Mouse (Mus musculus): ENCODE measurements around the gene Klhl20.
"Not testable (repeated sequence)": the region's sequence is repeated elsewhere in the genome, so short reads cannot be mapped to it uniquely, and the experiment has no call there.

The Klhl20 gene

GRCm38 (mm10) chr1:161130726-161131664, at the start of gene Klhl20:
Gene Klhl20 (minus strand): TSS chr1:161131511.
- peak; percentile 97 for DNase-seq (ENCODE audit: low read depth, low spot score)

DNA sequence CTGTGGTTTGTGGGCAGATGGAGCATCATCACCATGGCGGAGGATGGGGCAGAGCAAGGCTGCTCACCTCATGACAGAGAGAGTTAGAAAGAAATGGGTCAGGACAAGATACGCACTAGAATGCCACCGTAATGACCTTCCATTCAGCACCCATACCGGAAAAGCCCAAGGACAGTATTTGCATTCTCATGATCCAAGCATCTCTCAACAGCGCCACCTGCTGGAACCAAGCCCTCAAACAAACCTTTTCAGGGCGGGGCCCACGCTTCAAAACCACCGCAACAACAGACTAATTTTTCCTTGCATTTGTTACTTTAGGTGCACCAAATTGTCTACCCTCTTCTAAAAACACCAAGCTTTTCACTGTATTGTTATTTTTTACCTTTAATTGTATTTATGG, 49.4 kb upstream of the Klhl20 start:
- peak; percentile 71 for DNase-seq (ENCODE audit: low read depth, low spot score)

- DNase-seq (ENCODE audit: low read depth, low spot score) = no peak
Measured at GRCm38 (mm10) chr1:161170651-161171050, 39.3 kb upstream of the Klhl20 start.

DNA sequence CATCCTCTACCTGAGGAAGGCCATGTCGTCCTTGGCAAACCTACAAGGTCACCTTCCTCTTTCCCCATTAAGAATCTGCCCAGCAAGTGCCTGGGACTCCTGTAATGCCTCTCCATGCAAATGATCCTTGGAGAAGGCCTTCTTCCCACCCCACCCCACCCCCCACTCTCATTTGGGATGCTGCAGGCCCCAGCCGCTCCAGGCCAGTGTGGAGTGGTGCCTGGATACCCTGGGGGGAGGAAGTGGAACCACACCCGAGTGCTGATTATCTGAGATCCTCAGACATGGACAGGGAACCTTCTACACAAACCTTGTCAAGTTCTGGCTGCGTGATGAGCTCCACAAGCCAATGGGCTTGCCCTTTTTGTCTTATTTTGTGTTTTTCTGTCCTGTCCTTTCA, 29.0 kb upstream of the Klhl20 start:
- no peak for DNase-seq (ENCODE audit: low read depth, low spot score)

GRCm38 (mm10) chr1:161159214-161159613, 27.9 kb upstream of the Klhl20 start, which contains the start of gene Tex50:
Gene Tex50 (minus strand): TSS chr1:161159314.
- DNase-seq (ENCODE audit: low read depth, low spot score) = no peak

DNA sequence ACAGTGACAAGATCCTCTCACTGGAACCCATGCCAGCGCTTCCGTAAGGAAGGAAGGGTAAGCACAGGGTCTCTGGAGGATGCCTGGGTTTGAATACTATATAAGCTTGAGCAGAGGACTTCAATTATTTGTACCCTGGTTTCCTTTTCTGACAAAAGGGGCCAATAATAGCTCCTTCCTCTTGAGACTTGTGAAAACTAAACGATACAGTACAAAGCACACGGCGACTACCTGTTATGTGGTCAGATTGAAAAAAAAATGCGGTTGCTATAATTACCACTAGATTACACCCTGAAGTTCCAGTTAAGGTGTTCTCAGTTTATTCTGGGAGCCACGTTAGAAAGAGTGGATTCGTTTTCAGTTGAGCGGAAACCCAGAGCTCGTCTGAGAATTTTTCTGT, 25.2 kb upstream of the Klhl20 start:
- DNase-seq (ENCODE audit: low read depth, low spot score) = no peak

DNA sequence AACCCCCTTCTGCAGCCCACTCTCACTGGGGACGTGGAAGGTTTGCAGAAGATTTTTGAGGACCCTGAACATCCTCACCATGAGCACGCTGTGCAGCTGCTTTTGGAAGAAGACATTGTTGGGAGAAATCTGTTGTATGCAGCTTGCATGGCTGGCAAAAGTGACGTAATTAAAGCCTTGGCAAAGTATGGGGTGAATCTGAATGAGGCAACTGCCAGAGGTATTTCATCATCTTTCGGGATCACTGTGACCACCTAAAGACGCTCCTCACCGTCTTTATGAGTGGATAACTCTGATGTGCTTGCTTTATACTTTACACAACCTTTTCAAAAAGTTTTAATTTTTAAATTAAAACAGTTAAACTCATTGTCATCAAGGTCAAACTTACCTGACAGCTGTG, 19.8 kb upstream of the Klhl20 start:
- peak; percentile 36 for DNase-seq (ENCODE audit: low read depth, low spot score)

DNA sequence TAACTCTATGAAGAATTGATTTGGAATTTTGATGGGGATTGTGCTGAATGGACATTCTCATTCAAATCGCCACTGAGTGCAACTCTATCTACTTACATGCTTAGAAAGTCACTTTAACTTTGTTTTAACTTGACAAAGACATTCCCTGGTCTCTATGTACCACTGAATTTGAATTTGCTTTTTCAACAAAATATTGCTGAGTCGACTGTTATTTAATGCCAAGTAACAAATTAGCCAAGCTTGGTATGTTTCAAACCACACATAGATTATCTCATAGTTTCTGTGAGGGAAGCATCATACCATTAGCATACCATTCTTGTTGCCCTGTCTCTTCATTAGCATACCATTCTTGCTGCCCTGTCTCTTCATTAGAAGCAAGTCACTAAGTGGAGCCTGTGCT, 16.6 kb upstream of the Klhl20 start:
- no peak for DNase-seq (ENCODE audit: low read depth, low spot score)

GRCm38 (mm10) chr1:161145611-161146010, 14.3 kb upstream of the Klhl20 start:
- DNase-seq (ENCODE audit: low read depth, low spot score) = not testable (repeated sequence)

DNA sequence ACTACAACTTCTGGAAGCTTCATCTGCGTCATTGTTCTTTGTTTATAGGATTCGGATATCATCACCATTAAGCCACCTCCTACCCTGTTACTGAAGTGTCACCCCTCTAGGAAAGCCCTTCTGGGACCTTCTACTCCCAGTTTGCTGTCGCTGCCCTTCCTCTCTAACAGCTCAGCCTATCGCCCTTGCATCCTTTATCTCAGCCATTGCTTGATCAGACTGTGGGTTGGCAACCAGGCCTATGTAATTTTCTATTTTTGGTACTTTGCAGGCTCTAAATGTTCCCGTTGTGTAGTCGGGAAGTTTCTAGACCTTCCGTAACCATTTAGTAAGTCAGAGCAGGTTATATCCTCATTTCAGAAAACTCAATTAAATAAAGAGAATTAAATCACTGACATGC, 11.9 kb upstream of the Klhl20 start:
- no peak for DNase-seq (ENCODE audit: low read depth, low spot score)

- no peak for DNase-seq (ENCODE audit: low read depth, low spot score)
Measured at GRCm38 (mm10) chr1:161142531-161143159, 11.3 kb upstream of the Klhl20 start, which contains the start of gene Ankrd45. Gene Ankrd45 (plus strand): TSS chr1:161142691.

DNA sequence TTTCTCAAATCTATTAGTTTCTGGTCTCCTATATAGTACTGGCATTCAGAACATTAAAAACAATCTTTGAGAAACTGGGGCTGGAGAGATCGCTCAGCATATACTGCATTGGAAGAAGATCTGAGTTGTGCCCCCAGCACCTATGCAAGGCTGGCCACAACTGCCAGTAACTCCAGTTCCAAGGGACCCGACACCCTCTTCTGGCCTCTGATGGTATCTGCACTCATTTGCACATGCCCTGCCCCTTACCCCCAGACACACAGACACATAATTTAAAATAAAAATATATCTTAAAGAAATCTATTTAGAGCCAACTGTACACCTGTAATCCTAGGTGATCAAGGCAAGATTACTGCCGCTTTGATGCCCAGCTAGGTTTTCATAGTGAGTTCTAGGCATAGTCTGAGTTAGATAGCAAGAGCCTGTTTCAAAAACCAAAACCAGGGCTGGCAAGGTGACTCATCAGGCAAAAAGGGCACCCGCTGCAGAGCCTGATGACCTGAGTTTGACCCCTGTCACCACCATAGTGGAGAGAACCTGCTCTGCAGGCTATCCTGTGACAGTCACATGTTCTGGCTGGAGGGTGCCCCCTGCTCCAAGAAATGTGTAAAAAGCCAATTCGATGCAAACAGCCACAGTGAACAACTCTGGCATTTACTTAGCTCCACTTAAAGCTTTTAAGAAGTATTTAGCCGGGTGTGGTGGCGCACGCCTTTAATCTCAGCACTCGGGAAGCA, 8.9 kb upstream of the Klhl20 start:
- peak; percentile 35 for DNase-seq (ENCODE audit: low read depth, low spot score)

- DNase-seq (ENCODE audit: low read depth, low spot score) = no peak
Measured at GRCm38 (mm10) chr1:161139496-161139895, 8.2 kb upstream of the Klhl20 start.

GRCm38 (mm10) chr1:161126461-161126860, 4.8 kb downstream of the Klhl20 start:
- DNase-seq (ENCODE audit: low read depth, low spot score) = no peak

GRCm38 (mm10) chr1:161122661-161123418, 8.5 kb downstream of the Klhl20 start:
- DNase-seq (ENCODE audit: low read depth, low spot score) = no peak

DNA sequence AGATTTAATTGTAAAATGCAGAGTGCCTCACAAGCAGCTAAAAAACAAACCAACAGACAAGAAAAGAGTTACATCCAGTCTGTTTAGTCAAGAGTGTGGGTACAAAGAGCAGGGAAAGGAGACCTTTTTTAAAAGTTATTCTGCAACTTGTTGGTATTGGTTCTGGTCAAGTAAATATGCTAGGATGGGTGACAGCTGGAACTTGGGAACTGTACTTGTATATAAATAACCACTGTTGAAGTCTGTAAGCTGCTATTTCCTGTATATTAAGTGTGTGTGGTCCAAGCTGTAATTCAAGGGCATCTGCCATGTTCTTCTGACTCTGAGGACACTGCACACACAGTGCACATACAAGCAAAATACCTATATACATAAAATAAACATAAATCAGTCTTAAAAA, 16.7 kb downstream of the Klhl20 start:
- DNase-seq (ENCODE audit: low read depth, low spot score) = no peak

DNA sequence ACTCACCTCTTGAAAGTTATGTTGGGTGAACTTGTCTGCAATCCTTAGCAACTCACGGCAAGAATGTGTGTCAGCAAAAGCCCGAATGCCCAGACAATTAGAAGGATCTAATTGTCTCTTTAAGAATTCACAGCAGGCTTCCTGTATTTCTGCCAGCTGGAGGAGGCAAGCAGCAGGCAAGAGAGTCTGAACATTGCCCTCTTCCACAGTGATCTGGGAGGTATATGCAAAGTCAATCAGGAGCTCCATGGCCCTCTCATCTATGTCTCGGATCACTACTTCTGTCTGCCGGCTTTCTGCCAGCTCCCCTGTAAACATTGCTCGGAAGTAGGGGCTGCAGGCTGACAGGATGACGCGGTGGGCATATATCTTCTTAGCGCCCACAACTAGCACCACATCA, 22.1 kb downstream of the Klhl20 start:
- no peak for DNase-seq (ENCODE audit: low read depth, low spot score)

- no peak for DNase-seq (ENCODE audit: low read depth, low spot score)
Measured at GRCm38 (mm10) chr1:161103842-161104241, 27.5 kb downstream of the Klhl20 start.

DNA sequence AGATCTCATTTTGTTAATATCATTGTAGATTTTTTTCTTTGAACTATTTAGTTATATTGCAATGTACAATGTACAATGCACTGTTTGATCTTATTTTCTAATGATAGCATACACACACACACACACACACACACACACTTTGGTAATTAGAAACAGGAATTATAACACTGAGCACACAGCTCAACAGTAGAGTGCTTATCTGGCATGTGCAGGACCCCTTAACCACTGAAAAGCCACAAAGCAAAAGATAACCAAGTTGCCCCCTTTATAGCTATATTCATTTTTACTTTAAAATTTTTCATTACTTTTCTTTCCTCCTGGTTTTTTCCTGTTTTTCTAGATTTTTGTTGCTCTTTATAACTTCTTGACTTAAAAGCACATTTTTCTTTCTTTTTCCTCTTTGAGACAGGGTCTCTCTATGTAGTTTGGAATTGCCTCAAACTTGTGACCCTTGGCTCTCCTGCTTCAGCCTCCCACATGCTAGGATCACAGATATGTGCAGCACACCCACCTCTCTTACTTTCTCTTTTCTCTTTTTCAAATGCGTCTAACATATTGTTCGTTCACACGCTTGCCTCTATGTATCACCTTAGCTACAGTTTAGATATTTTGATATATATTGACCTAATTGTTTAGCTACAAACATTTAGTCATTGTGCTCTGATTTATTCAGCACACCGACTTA, 31.4 kb downstream of the Klhl20 start:
- DNase-seq (ENCODE audit: low read depth, low spot score) = no peak

DNA sequence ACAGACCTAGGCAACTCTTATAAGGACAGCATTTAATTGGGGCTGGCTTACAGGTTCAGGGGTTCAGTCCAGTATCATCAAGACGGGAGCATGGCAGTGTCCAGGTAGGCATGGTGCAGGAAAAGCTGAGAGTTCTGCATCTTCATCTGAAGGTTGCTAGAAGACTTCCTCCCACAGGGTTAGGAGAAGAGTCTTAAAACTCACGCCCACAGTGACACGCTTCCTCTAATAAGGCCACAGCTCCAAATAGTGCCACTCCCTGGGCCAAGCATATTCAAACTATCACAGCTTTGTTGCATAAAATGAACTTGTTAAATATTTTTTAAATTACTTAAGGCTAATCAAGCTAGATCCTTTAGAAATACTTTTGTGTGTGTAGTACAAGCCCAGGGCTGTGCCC, 54.1 kb downstream of the Klhl20 start:
- no peak for DNase-seq (ENCODE audit: low read depth, low spot score)

DNA sequence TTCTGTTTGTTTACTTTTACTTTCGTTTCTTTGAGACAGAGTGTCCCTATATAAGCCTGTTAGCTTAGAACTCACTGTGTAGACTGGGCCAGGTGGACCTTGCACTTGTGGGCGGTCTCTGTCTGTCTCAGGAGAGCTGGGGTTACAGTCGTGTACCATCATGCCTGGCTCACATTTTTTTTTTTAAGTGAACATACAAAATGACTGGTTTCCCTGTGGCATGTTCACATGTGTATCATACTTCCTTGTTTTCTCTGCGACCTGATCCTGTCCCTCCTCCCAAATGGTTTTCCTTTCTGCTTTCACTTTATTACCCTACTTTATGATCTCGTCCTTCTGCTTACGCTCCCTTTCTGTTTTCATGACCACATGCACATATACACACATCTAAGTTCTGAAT, 55.1 kb downstream of the Klhl20 start:
- no peak for DNase-seq (ENCODE audit: low read depth, low spot score)
